Mouse (Mus musculus) stomach, postnatal 0 days (tissue): ENCODE measurements around the gene Spen. TPM values are rescaled to one million over a fixed set of nuclear protein-coding genes. Genes with fewer than 3 reads are reported as not detected.

ENCODE experiments used
- ATAC-seq: fragments of 200-750 bp; cut with Nextera tagmentation; 2 replicates; pipeline ENCODE4 v1.8.0; 2017; ENCODE audit not compliant: low FRiP score, low TSS enrichment
- DNase-seq: peaks from one replicate; pipeline ENCODE4 v3.0.0-alpha.2; 2016; ENCODE audit warnings: low spot score
- H3K27ac ChIP-seq: fragments of 300-500 bp; sonication (generic); replicated peaks from 2 replicates; pipeline ENCODE4 v1.5.1; 2014; ENCODE audit warnings: mild to moderate bottlenecking, control low read depth
- H3K27me3 ChIP-seq: fragments of 300-500 bp; sonication (generic); 2 replicates; pipeline ENCODE4 v1.6.1; 2014; ENCODE audit warnings: low read length; ENCODE audit not compliant: control insufficient read depth, insufficient read depth
- H3K36me3 ChIP-seq: fragments of 300-500 bp; sonication (generic); 2 replicates; pipeline ENCODE4 v1.6.1; 2014; ENCODE audit warnings: low read length, mixed read lengths; ENCODE audit not compliant: control insufficient read depth, insufficient read depth
- H3K4me1 ChIP-seq: fragments of 300-500 bp; sonication (generic); replicated peaks from 2 replicates; pipeline ENCODE4 v1.6.1; 2014; ENCODE audit warnings: antibody characterized with exemption; ENCODE audit not compliant: control insufficient read depth, insufficient read depth
- H3K4me2 ChIP-seq: fragments of 300-500 bp; sonication (generic); replicated peaks from 2 replicates; pipeline ENCODE4 v1.6.1; 2014; ENCODE audit warnings: low read depth, mild to moderate bottlenecking, control low read depth, moderate library complexity
- H3K4me3 ChIP-seq: fragments of 300-500 bp; sonication (generic); 2 replicates; pipeline ENCODE4 v1.5.1; 2014; ENCODE audit warnings: low read depth, low read length, control low read depth
- H3K9ac ChIP-seq: fragments of 300-500 bp; sonication (generic); 2 replicates; pipeline ENCODE4 v1.6.1; 2014; ENCODE audit warnings: mild to moderate bottlenecking, low read length, control low read depth, mixed read lengths
- H3K9me3 ChIP-seq: fragments of 300-500 bp; sonication (generic); 2 replicates; pipeline ENCODE4 v1.6.1; 2016; ENCODE audit warnings: low read length; ENCODE audit not compliant: control insufficient read depth
- CTCF ChIP-seq: IDR thresholded peaks from 2 replicates; pipeline ENCODE4 v1.5.1; 2016; ENCODE audit warnings: antibody characterized with exemption, low read depth, mild to moderate bottlenecking, moderate library complexity
- EP300 ChIP-seq: optimal IDR thresholded peaks from 2 replicates; pipeline ENCODE3; 2016; ENCODE audit warnings: antibody characterized with exemption
- WGBS: fragments of 180-500 bp; shearing (Covaris S2); extraction: QIAGEN DNeasy Blood & Tissue Kit; methylation state at CpG from one replicate; pipeline ENCODE4 v1.1.7; 2014; 5-methylcytosine and 5-hydroxymethylcytosine counted together
- polyA plus RNA-seq: library from polyadenylated mRNA; unstranded; fragments of >200 nt; fragmentation: Nextera tagmentation; extraction: Ambion mirVana; gene quantifications from 2 replicates; pipeline ENCODE4 v1.2.1, GENCODE M21; 2015

Spen gene
- polyA plus RNA-seq, 1 experiment from 2014 or later: 2.9 TPM

DNA sequence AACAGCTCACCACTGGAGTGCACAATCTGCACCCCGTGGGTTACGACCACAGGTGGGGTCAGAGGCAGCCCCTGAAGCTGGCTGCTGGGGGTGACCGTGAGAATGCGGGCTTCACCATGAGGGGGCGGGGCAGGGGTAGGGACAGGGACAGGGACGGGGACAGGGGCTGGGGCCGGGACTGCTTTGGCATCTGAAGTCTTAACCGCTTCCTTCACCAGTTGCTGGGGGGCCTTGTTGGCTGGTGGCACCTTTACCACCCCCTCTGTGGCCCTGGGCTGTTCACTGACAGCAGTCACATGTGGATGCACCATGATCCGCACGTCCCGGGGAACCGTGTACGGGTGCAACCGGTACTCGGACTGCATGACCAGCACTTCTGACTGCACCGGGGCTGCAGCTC lies 66.9 kb downstream of the Spen start:
- H3K4me2 ChIP-seq: no peak overlapping the region
- no peak overlapping the region for H3K9ac ChIP-seq
- H3K4me1 ChIP-seq: no peaks in the 10 kb centered on the region
- ATAC-seq (no peak), DNase-seq (no peak)
- H3K4me3 ChIP-seq: no peak overlapping the region
- no peaks in the 10 kb centered on the region for H3K27me3 ChIP-seq
- no peak overlapping the region for H3K27ac ChIP-seq
- TF ChIP-seq CTCF: no peak
- no peak for TF ChIP-seq EP300
- H3K36me3 ChIP-seq: peaks cover 44% of the 10 kb centered on the region
- no peaks in the 10 kb centered on the region for H3K9me3 ChIP-seq
- WGBS: 98% methylated on average over 16 of the region's 16 CpGs

GRCm38 (mm10) chr4:141469343-141469742 lies 69.1 kb downstream of the Spen start:
- no peak overlapping the region for H3K9ac ChIP-seq
- no peaks in the 10 kb centered on the region for H3K4me1 ChIP-seq
- no peaks in the 10 kb centered on the region for H3K9me3 ChIP-seq
- TF ChIP-seq EP300 (no peak), CTCF (no peak)
- no peak overlapping the region for H3K4me3 ChIP-seq
- ATAC-seq (no peak), DNase-seq (no peak)
- 89% methylated on average over 9 of the region's 9 CpGs for WGBS
- no peak overlapping the region for H3K4me2 ChIP-seq
- H3K27me3 ChIP-seq: no peaks in the 10 kb centered on the region
- peaks cover 38% of the 10 kb centered on the region for H3K36me3 ChIP-seq
- H3K27ac ChIP-seq: no peak overlapping the region

- DNase-seq (no peak), ATAC-seq (no peak)
- H3K4me2 ChIP-seq: no peak overlapping the region
- H3K36me3 ChIP-seq: peaks cover 38% of the 10 kb centered on the region
- no peak overlapping the region for H3K27ac ChIP-seq
- WGBS: 28% methylated on average over 10 of the region's 10 CpGs
- no peaks in the 10 kb centered on the region for H3K27me3 ChIP-seq
- TF ChIP-seq CTCF (no peak), EP300 (no peak)
- no peak overlapping the region for H3K9ac ChIP-seq
- no peak overlapping the region for H3K4me3 ChIP-seq
- H3K4me1 ChIP-seq: no peaks in the 10 kb centered on the region
- H3K9me3 ChIP-seq: no peaks in the 10 kb centered on the region
These were observed 69.8 kb downstream of the Spen start for GRCm38 (mm10) chr4:141468576-141468975.

DNA sequence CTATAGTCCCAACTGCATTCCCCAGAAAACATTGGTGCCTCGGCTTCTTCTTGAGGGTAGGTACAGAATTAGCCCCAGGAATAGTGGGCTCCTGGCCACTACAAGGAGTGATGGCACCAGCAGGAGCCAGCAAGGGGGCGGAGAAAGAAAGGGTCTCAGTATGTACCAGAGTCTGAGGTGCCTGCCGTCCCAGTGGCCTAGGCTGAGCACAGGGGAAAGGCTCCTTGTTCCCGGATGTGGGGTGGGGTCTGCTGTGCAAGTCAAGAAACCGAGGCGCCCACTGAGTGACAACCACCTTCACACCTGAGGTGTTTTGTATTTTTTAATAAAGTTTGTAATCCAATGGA lies 70.8 kb downstream of the Spen start:
- TF ChIP-seq EP300 (no peak), CTCF (no peak)
- DNase-seq (no peak), ATAC-seq (no peak)
- Histone ChIP-seq H3K4me2 (no peak overlapping the region), H3K27ac (no peak overlapping the region), H3K27me3 (no peaks in the 10 kb centered on the region), H3K9ac (no peak overlapping the region), H3K36me3 (peaks cover 41% of the 10 kb centered on the region), H3K9me3 (no peaks in the 10 kb centered on the region), H3K4me3 (no peak overlapping the region), H3K4me1 (no peaks in the 10 kb centered on the region)
- whole genome bisulfite sequencing: 84% methylated on average over 6 of the region's 6 CpGs

DNA sequence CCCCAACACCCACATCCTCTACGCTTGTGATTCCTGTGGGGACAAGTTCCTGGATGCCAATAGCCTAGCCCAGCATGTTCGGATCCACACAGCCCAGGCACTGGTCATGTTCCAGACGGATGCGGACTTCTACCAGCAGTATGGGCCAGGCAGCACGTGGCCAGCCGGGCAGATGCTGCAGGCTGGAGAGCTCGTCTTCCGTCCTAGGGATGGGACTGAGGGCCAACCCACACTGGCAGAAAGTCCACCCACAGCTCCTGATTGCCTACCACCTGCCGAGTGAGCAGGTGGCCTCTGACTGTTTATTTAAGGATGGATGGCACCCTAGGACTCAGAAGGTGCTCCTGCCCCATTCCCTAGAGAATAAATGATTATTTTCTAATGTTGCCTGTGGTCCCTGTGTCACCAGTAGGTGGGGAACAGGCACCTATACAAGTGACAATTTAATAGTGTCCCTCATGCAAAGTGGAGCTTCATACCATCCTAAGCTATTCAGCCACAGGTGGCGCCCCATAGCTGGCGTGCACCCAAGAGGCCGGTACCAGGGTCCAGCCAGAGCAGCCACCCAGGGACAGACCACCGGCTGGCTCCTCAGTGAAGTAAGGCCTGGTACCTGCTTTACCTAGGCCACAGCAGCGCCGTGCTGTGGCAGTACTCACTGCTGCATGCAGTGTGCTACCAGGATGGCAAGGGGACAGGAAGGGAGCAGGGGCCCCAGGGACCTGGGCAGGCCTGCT lies 71.4 kb downstream of the Spen start:
- H3K9ac ChIP-seq: no peak overlapping the region
- ATAC-seq (no peak), DNase-seq (no peak)
- 85% methylated on average over 15 of the region's 15 CpGs for WGBS
- no peak for TF ChIP-seq EP300
- TF ChIP-seq CTCF: peak; percentile 46
- H3K4me3 ChIP-seq: no peak overlapping the region
- H3K4me1 ChIP-seq: no peaks in the 10 kb centered on the region
- no peak overlapping the region for H3K4me2 ChIP-seq
- peaks cover 37% of the 10 kb centered on the region for H3K36me3 ChIP-seq
- H3K27ac ChIP-seq: no peak overlapping the region
- no peaks in the 10 kb centered on the region for H3K27me3 ChIP-seq
- no peaks in the 10 kb centered on the region for H3K9me3 ChIP-seq

DNA sequence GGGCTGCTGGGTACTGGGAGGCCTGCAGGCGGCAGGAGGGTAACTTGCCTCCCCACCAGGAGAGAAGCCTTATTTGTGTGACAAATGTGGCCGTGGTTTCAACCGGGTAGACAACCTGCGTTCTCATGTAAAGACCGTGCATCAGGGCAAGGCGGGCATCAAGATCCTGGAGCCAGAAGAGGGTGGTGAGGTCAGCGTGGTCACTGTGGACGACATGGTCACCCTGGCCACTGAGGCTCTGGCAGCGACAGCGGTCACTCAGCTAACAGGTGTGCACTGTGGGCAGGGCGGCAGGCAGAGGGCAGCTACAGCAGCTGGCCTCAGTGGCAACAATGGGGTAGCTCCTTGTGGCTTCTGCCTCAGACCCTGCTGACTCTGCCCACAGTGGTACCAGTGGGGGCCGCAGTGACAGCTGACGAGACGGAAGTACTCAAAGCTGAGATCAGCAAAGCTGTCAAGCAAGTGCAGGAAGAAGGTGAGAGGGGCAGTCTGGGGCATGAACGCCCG lies 72.1 kb downstream of the Spen start:
- Histone ChIP-seq H3K9me3 (no peaks in the 10 kb centered on the region), H3K4me2 (no peak overlapping the region), H3K4me1 (peaks cover 2% of the 10 kb centered on the region; the same call in 1 of the 2 replicates), H3K27me3 (no peaks in the 10 kb centered on the region), H3K9ac (no peak overlapping the region), H3K4me3 (no peak overlapping the region), H3K36me3 (peaks cover 31% of the 10 kb centered on the region), H3K27ac (no peak overlapping the region)
- DNase-seq (no peak), ATAC-seq (no peak)
- TF ChIP-seq EP300: no peak
- no peak for TF ChIP-seq CTCF
- WGBS: 87% methylated on average over 16 of the region's 16 CpGs
